Mouse (Mus musculus) cerebellum, postnatal 25 days (tissue): ENCODE measurements at regions not wholly inside any gene's neighbourhood (a gene's known extent, or its start where the extent isn't known, plus 50 kb on each side); places are given as distances from the start of the nearest gene placed in this dataset.

Source experiments
- DNase-seq, 2 experiments: peaks; one replicate each; pipeline ENCODE4 v3.0.0; 2021; ENCODE audit warnings: mixed read lengths in 2 of 2

- DNase-seq = no peak
Observed at GRCm38 (mm10) chr5:51830015-51830414, 262.5 kb upstream of the Ppargc1a start.

GRCm38 (mm10) chr5:51829606-51830005 lies 262.1 kb upstream of the Ppargc1a start:
- DNase-seq = no peak

- no peak for DNase-seq
Observed at GRCm38 (mm10) chr5:51829020-51829419, 261.5 kb upstream of the Ppargc1a start.

- DNase-seq = no peak
Observed at GRCm38 (mm10) chr5:51826269-51826668, 258.7 kb upstream of the Ppargc1a start.

- no peak for DNase-seq
Observed at GRCm38 (mm10) chr5:51825584-51826088, 258.1 kb upstream of the Ppargc1a start.

GRCm38 (mm10) chr5:51824731-51825130 lies 257.2 kb upstream of the Ppargc1a start:
- no peak for DNase-seq

GRCm38 (mm10) chr5:51823657-51824056 lies 256.1 kb upstream of the Ppargc1a start:
- no peak for DNase-seq

GRCm38 (mm10) chr5:51816258-51816657 lies 248.7 kb upstream of the Ppargc1a start:
- DNase-seq = no peak

GRCm38 (mm10) chr5:51811728-51812127 lies 244.2 kb upstream of the Ppargc1a start:
- DNase-seq = no peak

- peak; percentile 62 to 64 for DNase-seq
Observed at GRCm38 (mm10) chr5:51801486-51801885, 234.0 kb upstream of the Ppargc1a start.

- DNase-seq = no peak
Observed at GRCm38 (mm10) chr5:51799371-51800035, 232.0 kb upstream of the Ppargc1a start.

GRCm38 (mm10) chr5:51794097-51794496 lies 226.6 kb upstream of the Ppargc1a start:
- DNase-seq = no peak

- DNase-seq = no peak
Observed at GRCm38 (mm10) chr5:51792950-51793349, 225.4 kb upstream of the Ppargc1a start.

- no peak for DNase-seq
Observed at GRCm38 (mm10) chr5:51788768-51789167, 221.2 kb upstream of the Ppargc1a start.

GRCm38 (mm10) chr5:51783523-51783922 lies 216.0 kb upstream of the Ppargc1a start:
- DNase-seq = no peak

GRCm38 (mm10) chr5:51783099-51783498 lies 215.6 kb upstream of the Ppargc1a start:
- no peak for DNase-seq

- DNase-seq = no peak
Observed at GRCm38 (mm10) chr5:51775502-51776145, 208.1 kb upstream of the Ppargc1a start.

- peak; percentile 20 to 47 for DNase-seq
Observed at GRCm38 (mm10) chr5:51771655-51772054, 204.1 kb upstream of the Ppargc1a start.

- no peak for DNase-seq
Observed at GRCm38 (mm10) chr5:51766111-51766510, 198.6 kb upstream of the Ppargc1a start.

GRCm38 (mm10) chr5:51764416-51764815 lies 196.9 kb upstream of the Ppargc1a start:
- DNase-seq = peak; percentile 33 to 66

- no peak for DNase-seq
Observed at GRCm38 (mm10) chr5:51763599-51763998, 196.1 kb upstream of the Ppargc1a start.

- no peak for DNase-seq
Observed at GRCm38 (mm10) chr5:51762352-51762751, 194.8 kb upstream of the Ppargc1a start.

GRCm38 (mm10) chr5:51758289-51758688 lies 190.8 kb upstream of the Ppargc1a start:
- no peak for DNase-seq

GRCm38 (mm10) chr5:51757864-51758263 lies 190.3 kb upstream of the Ppargc1a start:
- DNase-seq = peak in 1 of 2 experiments; percentile 25
